Mouse (Mus musculus) forebrain, postnatal 0 days (tissue): Measurements from ENCODE around the gene 4930412O13Rik. TPM values are rescaled to one million over a fixed set of nuclear protein-coding genes. Genes with fewer than 3 reads are reported as not detected.
A peak's percentile ranks its signal among the peaks of the same experiment; 100 is the strongest.

Source experiments
- ATAC-seq: fragments of 200-750 bp; cut with Nextera tagmentation; 2 replicates; pipeline ENCODE4 v1.8.0; 2017; ENCODE audit warnings: mild to moderate bottlenecking, moderate library complexity
- DNase-seq: peaks from one replicate; pipeline ENCODE4 v3.0.0-alpha.2; 2015
- H3K27ac ChIP-seq: fragments of 300-500 bp; sonication (generic); 2 replicates; pipeline ENCODE4 v1.5.1; 2014; ENCODE audit warnings: low read depth, mild to moderate bottlenecking, antibody characterized with exemption, low read length, moderate library complexity, mixed read lengths
- H3K27me3 ChIP-seq: fragments of 300-500 bp; sonication (generic); 2 replicates; pipeline ENCODE4 v1.6.1; 2014; ENCODE audit warnings: mild to moderate bottlenecking, low read length, mixed read lengths; ENCODE audit not compliant: insufficient read depth
- H3K36me3 ChIP-seq: fragments of 300-500 bp; sonication (generic); 2 replicates; pipeline ENCODE4 v1.6.1; 2014; ENCODE audit warnings: mild to moderate bottlenecking, moderate library complexity; ENCODE audit not compliant: insufficient read depth
- H3K4me1 ChIP-seq: fragments of 300-500 bp; sonication (generic); 2 replicates; pipeline ENCODE4 v1.6.1; 2014; ENCODE audit warnings: antibody characterized with exemption; ENCODE audit not compliant: insufficient read depth
- H3K4me2 ChIP-seq: fragments of 300-500 bp; sonication (generic); 2 replicates; pipeline ENCODE4 v1.6.1; 2014; ENCODE audit warnings: low read depth, mild to moderate bottlenecking, moderate library complexity
- H3K4me3 ChIP-seq: fragments of 300-500 bp; sonication (generic); 2 replicates; pipeline ENCODE4 v1.5.1; 2014; ENCODE audit warnings: low read depth, low read length, mixed read lengths
- H3K9ac ChIP-seq: fragments of 300-500 bp; sonication (generic); 2 replicates; pipeline ENCODE4 v1.6.1; 2014; ENCODE audit warnings: mild to moderate bottlenecking
- H3K9me3 ChIP-seq: fragments of 300-500 bp; sonication (generic); 2 replicates; pipeline ENCODE4 v1.6.1; 2016; ENCODE audit warnings: low read length
- CTCF ChIP-seq: sonication (generic); IDR thresholded peaks from 2 replicates; pipeline ENCODE4 v1.5.1; 2016; ENCODE audit warnings: antibody characterized with exemption, control low read depth, low read depth
- WGBS: fragments of 180-500 bp; shearing (Covaris S2); extraction: QIAGEN DNeasy Blood & Tissue Kit; methylation state at CpG from one replicate; pipeline ENCODE4 v1.1.7; 2014; 5-methylcytosine and 5-hydroxymethylcytosine counted together
- polyA plus RNA-seq: library from polyadenylated mRNA; unstranded; fragments of >200 nt; fragmentation: Nextera tagmentation; extraction: Ambion mirVana; gene quantifications from 2 replicates; pipeline ENCODE4 v1.2.1, GENCODE M21; 2015
- total RNA-seq: library from RNA; depleted of rRNA; stranded (reverse); fragments of >200 nt; gene quantifications from 2 replicates; pipeline ENCODE4 v1.2.3, GENCODE M21; 2014; rRNA removed

4930412O13Rik gene
- total and polyA plus RNA-seq, 2 experiments from 2014 or later, result not detected

DNA sequence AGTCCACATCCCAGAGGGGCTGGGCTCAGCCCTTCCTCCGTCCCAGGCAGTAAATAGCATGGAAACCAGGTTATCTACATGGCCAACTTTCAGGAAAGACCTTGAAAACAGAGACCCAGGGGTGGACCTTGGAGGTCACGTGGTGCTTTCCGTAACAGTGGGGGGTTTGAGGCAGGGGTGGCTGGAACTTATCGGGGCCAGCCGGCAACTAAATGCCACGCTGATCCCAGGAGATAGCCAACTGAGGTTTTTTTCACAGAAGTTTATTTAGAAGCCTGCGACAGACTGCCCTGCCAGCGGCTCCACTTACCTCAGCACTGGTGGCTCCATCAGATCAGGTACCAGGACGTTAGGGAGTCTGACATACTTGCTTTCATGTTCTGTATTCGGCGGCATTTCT, 24.9 kb downstream of the 4930412O13Rik start:
- Histone ChIP-seq H3K4me3 (no peak overlapping the region), H3K36me3 (no peaks in the 10 kb centered on the region), H3K9ac (no peak overlapping the region), H3K27ac (no peak overlapping the region), H3K9me3 (no peaks in the 10 kb centered on the region), H3K4me2 (no peak overlapping the region), H3K4me1 (no peaks in the 10 kb centered on the region), H3K27me3 (peaks cover 5% of the 10 kb centered on the region)
- TF ChIP-seq CTCF, result no peak
- ATAC-seq, result no peak
- 11% methylated on average over 11 of the region's 11 CpGs for WGBS
- DNase-seq, result no peak

DNA sequence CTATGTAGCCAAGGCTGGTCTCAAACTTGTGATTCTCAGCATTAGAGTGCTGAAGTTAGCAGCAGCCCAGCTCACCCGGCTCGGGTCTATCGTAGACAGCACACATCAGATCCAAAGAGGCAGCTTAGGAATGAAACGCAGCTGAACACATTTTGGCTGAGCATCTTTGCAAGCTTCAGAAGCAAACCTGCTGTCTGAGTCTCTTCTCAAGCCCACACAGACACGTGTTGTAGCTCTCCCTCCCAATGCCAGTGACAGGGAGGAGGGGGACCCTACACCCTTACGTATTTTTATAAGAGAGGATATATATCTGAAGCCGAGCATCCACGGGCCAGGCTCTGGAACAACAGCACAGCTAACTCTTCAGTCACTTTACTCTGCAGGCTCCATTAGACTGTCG, 36.5 kb downstream of the 4930412O13Rik start:
- no peak for TF ChIP-seq CTCF
- Histone ChIP-seq H3K4me2 (no peak overlapping the region), H3K9ac (no peak overlapping the region), H3K4me3 (no peak overlapping the region), H3K36me3 (peaks cover 6% of the 10 kb centered on the region), H3K9me3 (no peaks in the 10 kb centered on the region), H3K27ac (no peak overlapping the region), H3K27me3 (no peaks in the 10 kb centered on the region), H3K4me1 (no peaks in the 10 kb centered on the region)
- WGBS, result 83% methylated on average over 9 of the region's 9 CpGs
- ATAC-seq (no peak), DNase-seq (no peak)

DNA sequence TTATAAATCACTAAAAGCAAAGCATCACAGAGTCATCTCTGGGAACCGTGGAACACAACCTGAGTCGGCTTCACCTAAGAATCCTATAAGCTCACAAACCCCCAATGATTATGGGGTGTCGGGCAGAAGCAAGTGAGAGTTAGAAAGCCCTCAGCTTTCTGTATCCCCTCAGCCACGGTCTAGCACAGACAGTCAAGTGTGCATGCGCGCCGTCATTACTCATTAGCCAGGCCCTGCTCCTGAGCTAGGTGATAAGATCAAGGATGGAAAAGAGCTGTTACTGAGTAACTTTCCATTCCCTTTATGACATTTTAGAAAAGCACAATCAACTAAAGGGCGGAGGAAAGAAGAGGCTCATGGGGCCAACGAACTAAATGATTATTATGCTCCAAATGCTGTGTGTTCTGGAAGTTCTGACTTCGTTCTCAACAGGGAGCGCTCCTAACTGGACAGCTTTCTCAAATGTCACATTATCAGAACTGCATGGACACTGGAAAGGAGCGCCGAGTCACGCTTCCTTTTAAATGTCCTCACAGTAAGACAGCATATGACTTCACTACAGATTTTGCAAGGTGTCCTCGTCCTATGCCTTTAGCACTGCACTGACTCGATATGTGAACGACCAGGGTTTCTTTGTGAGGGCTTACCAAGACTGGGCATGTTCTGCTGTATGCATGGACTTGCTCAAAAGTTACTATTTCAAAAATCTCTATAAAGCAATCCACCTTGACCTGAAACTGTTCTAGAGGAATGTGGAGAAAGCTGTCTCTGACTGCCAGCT, 37.8 kb downstream of the 4930412O13Rik start:
- no peak for DNase-seq
- no peaks in the 10 kb centered on the region for H3K9me3 ChIP-seq
- no peak overlapping the region for H3K27ac ChIP-seq
- no peak for TF ChIP-seq CTCF
- peaks cover 6% of the 10 kb centered on the region for H3K36me3 ChIP-seq
- H3K4me3 ChIP-seq, result no peak overlapping the region
- H3K4me2 ChIP-seq, result no peak overlapping the region
- WGBS, result 95% methylated on average over 17 of the region's 17 CpGs
- H3K9ac ChIP-seq, result no peak overlapping the region
- H3K27me3 ChIP-seq, result no peaks in the 10 kb centered on the region
- no peak for ATAC-seq
- no peaks in the 10 kb centered on the region for H3K4me1 ChIP-seq

DNA sequence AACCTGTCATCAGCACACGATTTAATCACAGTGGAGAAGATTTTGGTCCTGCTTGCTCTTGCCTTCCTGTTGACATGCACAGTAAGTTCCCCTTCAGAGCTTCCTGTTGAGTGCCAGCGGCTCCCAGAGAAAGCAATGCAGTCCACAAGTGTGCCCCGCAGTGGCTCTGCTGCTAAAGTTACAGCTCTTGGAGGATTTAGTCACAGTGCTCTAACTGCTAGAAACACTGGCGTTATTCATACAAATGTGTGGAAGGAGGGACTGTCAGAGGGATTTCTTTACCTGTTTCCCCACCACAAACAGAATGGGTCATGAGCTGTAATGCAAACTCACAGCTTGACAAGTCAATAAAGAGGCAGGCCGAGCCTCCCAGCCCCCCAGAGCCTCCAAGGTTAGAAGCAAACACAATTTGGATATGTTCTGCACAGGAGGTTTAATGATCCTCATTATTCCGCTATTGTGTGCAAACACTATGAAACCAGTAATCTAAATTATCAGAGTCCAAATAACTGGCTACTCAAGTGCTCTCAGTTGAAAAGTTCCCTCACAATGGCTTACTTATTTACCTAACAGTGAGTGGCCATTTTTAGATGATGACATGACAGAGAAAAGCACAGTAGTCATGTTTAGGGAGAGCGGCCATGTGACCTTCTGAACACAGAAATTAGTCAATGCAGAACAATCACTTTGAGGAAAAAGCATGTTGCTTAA, 45.3 kb downstream of the 4930412O13Rik start:
- Histone ChIP-seq H3K4me1 (peaks cover 5% of the 10 kb centered on the region; the same call in 1 of the 2 replicates), H3K9ac (no peak overlapping the region), H3K27me3 (no peaks in the 10 kb centered on the region), H3K9me3 (no peaks in the 10 kb centered on the region), H3K4me2 (no peak overlapping the region), H3K4me3 (no peak overlapping the region), H3K27ac (no peak overlapping the region), H3K36me3 (no peaks in the 10 kb centered on the region)
- WGBS, result 21% methylated on average over 7 of the region's 7 CpGs
- DNase-seq (no peak), ATAC-seq (peak; percentile 34)
- TF ChIP-seq CTCF, result no peak

DNA sequence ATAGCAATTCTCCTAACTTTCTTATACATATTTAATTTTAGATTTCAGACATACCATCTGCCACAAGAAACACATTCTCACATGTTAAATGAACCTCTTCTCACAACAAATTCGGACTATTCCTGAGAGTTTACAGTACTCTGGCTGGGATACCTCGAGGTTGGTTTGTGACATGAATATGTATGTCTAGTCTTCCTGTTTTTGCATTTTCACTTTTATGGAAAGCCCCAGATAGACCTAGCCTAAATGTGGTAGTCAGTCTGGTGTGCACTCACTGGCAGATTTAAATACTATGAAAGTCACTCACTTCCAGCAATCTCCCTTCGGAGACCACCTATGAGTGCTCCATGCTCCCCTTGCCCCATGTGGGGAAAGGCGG, 45.8 kb downstream of the 4930412O13Rik start:
- Histone ChIP-seq H3K36me3 (no peaks in the 10 kb centered on the region), H3K4me2 (no peak overlapping the region), H3K9me3 (no peaks in the 10 kb centered on the region), H3K9ac (no peak overlapping the region), H3K4me1 (peaks cover 5% of the 10 kb centered on the region; the same call in 1 of the 2 replicates), H3K4me3 (no peak overlapping the region), H3K27ac (no peak overlapping the region), H3K27me3 (no peaks in the 10 kb centered on the region)
- ATAC-seq, result peak; percentile 27
- 43% methylated on average over 4 of the region's 4 CpGs for WGBS
- TF ChIP-seq CTCF, result no peak
- DNase-seq, result no peak

Other genes starting within 250 kb of the 4930412O13Rik start
- gene 9230102O04Rik, start 8.3 kb downstream of the 4930412O13Rik start, total RNA-seq, result not detected in 2 replicates
- not detected in 2 replicates for gene 9230102O04Rik, start 8.3 kb downstream of the 4930412O13Rik start, polyA plus RNA-seq
- 0.48 and 0.62 TPM in 2 replicates for gene Gata3, start 8.8 kb downstream of the 4930412O13Rik start, total RNA-seq
- gene Gata3, start 8.8 kb downstream of the 4930412O13Rik start, polyA plus RNA-seq, result 1.4 and 1.8 TPM in 2 replicates
- gene Taf3, start 167.3 kb downstream of the 4930412O13Rik start, total RNA-seq, result 3.5 and 4.1 TPM in 2 replicates
- 6.2 and 9.6 TPM in 2 replicates for gene Taf3, start 167.3 kb downstream of the 4930412O13Rik start, polyA plus RNA-seq
- gene Atp5c1, start 199.3 kb downstream of the 4930412O13Rik start, total RNA-seq, result 519 and 627 TPM in 2 replicates
- gene Atp5c1, start 199.3 kb downstream of the 4930412O13Rik start, polyA plus RNA-seq, result 663 and 775 TPM in 2 replicates
- 14.6 and 17.9 TPM in 2 replicates for gene Kin, start 199.3 kb downstream of the 4930412O13Rik start, total RNA-seq
- gene Kin, start 199.3 kb downstream of the 4930412O13Rik start, polyA plus RNA-seq, result 14.1 and 17.5 TPM in 2 replicates